Mouse (Mus musculus): ENCODE data around the gene Zfp202. TPM values are rescaled to one million over a fixed set of nuclear protein-coding genes. Genes with fewer than 3 reads are reported as not detected.

The Zfp202 gene
- polyA plus RNA-seq, 1 experiment from 2014 or later, result 9.5 TPM

DNA sequence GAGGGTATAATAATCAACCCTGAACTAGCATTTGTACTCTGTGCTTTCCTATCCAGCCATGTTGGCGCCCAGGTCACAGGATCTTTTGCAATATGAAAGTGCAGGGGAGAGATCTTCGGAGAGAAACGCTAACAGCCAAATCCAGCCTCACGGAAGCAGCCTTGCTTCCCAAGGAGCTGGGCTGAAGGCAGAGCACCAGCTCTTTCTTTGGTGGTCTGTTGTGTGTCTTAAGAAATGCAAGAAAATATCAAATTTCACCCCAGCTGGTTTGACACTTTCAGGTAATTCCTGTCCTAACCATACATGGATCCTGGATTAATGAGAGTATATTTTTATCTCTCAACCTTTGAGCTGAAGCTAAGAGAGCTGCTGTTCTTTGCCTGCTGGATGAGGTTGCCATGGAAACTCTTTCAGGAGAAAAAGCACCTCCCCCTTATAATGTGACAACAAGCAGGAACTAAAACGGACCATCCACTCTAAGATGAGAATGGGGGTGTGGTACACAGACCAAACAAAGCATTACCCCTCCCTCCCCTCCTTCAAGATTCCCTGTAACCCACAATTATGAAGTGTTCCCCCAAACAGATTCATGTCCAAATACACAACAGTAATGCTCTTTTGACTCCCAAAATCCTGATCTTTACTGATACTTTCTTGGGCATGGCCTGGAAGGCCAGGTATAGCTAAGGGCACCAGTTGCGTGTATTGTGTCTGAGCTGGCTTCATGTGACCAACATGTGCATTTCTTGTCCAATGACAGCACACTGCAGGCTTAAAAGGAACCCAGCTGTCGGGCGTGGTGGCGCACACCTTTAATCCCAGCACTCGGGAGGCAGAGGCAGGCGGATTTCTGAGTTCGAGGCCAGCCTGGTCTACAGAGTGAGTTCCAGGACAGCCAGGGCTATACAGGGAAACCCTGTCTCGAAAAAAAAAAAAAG is 50.1 kb downstream of the Zfp202 start:
- Histone ChIP-seq H3K9me3 (no peaks in the 10 kb centered on the region), H3K27me3 (peaks cover 17% of the 10 kb centered on the region), H3K4me1 (0 out of 2 replicates have a peak, but pooled peaks cover 6% of the 10 kb centered on the region), H3K4me3 (peak overlapping the region; percentile 41), H3K4me2 (replicated peaks) (peak overlapping the region; percentile 70), H3K27ac (no peak overlapping the region), H3K9ac (peak overlapping the region; percentile 11; the same call in 1 of the 2 replicates), H3K36me3 (no peaks in the 10 kb centered on the region)
- 54% methylated on average over 13 of the region's 13 CpGs for WGBS
- no peak for ATAC-seq (ENCODE audit: insufficient number of reproducible peaks, insufficient read depth, low FRiP score, low TSS enrichment)

DNA sequence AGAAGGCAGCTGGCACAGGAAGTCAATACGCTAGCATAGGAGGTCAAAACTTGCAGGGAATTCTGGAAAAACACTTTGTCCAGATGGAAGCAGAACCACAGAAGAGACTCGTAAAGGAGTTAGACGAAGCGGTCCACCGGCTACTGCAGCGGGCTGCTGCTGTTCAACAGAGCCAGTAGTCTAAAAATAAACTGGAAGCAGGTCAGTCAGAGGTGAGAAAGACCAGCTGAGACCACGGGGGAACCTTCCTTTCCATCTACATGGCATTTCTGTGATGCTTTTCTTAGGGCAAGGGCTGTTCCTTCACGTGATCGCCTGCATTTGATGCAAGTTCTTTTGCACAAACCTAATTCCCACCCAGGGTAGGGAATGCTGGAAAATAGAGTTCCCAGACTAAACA is 53.4 kb downstream of the Zfp202 start:
- no peak for ATAC-seq (ENCODE audit: insufficient number of reproducible peaks, insufficient read depth, low FRiP score, low TSS enrichment)
- Histone ChIP-seq H3K36me3 (no peaks in the 10 kb centered on the region), H3K9ac (no peak overlapping the region), H3K27me3 (peaks cover 8% of the 10 kb centered on the region), H3K4me2 (replicated peaks) (no peak overlapping the region), H3K27ac (no peak overlapping the region), H3K9me3 (no peaks in the 10 kb centered on the region), H3K4me3 (no peak overlapping the region), H3K4me1 (0 out of 2 replicates have a peak, but pooled peaks cover 6% of the 10 kb centered on the region)
- 63% methylated on average over 9 of the region's 9 CpGs for WGBS

DNA sequence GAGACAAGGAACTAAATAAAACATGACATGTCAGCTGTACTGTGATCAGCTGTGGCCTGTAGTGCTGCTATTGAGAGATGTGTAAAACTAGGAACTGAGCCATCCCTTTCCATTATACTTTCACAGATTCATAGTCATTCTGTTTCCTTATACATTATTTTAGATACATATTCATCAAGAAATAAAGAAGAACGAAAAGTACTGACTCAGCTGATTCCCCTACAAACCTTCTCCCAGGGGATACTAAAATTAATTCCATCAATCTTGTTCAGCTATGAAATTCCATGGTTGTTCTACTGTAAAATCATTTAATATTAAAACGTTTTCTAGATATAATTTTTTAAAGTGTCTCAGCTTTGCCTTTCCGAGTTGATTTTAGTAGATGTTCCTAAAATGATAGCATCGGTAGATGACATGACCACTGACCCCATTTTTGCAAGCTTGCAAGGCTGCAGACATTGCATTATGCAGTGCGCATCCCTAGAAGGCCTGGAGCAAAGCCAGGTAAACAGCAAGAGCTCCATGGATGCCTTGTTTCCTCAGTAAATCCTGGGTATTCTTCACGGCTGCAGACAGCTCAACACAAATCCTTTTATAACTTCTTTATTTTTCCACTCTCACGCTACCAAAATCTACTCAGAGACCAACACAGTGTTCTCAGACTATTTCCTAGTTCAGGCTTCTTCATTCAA is 54.0 kb downstream of the Zfp202 start:
- Histone ChIP-seq H3K36me3 (no peaks in the 10 kb centered on the region), H3K27ac (no peak overlapping the region), H3K9me3 (no peaks in the 10 kb centered on the region), H3K4me2 (replicated peaks) (no peak overlapping the region), H3K27me3 (0 out of 2 replicates have a peak, but pooled peaks cover 2% of the 10 kb centered on the region), H3K4me1 (0 out of 2 replicates have a peak, but pooled peaks cover 3% of the 10 kb centered on the region), H3K9ac (no peak overlapping the region), H3K4me3 (no peak overlapping the region)
- 78% methylated on average over 7 of the region's 7 CpGs for WGBS
- no peak for ATAC-seq (ENCODE audit: insufficient number of reproducible peaks, insufficient read depth, low FRiP score, low TSS enrichment)

DNA sequence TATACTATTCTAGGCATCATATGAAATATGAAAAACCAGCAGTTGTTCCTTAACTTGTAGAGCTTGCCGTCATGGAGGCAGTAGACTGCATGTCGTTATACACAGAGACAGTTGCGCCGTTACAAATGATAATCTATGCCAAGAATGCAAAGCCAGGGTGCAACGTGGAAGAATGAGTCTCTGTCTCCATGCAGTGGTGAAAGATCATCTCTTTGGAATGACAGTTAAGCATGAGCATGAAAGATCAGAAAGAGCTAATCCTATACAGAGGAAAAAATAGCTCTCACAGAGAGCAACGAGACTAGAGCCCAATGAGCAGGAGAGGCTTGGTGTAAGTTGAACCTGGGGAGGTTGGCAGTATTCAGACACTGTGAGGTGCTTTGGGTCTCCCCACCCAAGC is 54.6 kb downstream of the Zfp202 start:
- Histone ChIP-seq H3K36me3 (no peaks in the 10 kb centered on the region), H3K9ac (no peak overlapping the region), H3K4me3 (no peak overlapping the region), H3K9me3 (no peaks in the 10 kb centered on the region), H3K4me1 (no peaks in the 10 kb centered on the region), H3K4me2 (replicated peaks) (no peak overlapping the region), H3K27ac (no peak overlapping the region), H3K27me3 (no peaks in the 10 kb centered on the region)
- 83% methylated on average over 6 of the region's 6 CpGs for WGBS
- no peak for ATAC-seq (ENCODE audit: insufficient number of reproducible peaks, insufficient read depth, low FRiP score, low TSS enrichment)

DNA sequence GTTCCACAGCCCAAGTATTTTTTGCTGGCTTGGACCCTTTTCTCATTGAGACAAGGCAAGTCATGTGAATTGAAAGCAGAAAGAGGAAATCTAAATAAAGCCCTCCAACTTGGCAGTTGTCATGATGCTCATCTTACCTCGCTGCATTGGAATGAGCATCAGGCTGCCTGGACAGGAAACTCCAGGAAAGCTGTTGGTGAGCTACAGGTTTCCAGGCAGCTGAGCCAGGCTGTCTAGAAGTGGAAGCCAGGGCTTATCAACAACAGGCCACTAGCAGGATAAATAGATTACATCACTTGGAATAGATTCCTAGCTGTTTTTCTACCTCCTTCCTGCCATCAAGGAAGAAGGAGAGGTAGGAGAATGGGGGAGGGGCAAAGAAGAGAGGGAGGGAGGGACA is 57.0 kb downstream of the Zfp202 start:
- Histone ChIP-seq H3K36me3 (no peaks in the 10 kb centered on the region), H3K4me1 (no peaks in the 10 kb centered on the region), H3K27me3 (no peaks in the 10 kb centered on the region), H3K4me3 (no peak overlapping the region), H3K27ac (no peak overlapping the region), H3K9me3 (no peaks in the 10 kb centered on the region), H3K4me2 (replicated peaks) (no peak overlapping the region), H3K9ac (no peak overlapping the region)
- WGBS, result 77% methylated on average over 1 of the region's 1 CpGs
- ATAC-seq (ENCODE audit: insufficient number of reproducible peaks, insufficient read depth, low FRiP score, low TSS enrichment), result no peak

DNA sequence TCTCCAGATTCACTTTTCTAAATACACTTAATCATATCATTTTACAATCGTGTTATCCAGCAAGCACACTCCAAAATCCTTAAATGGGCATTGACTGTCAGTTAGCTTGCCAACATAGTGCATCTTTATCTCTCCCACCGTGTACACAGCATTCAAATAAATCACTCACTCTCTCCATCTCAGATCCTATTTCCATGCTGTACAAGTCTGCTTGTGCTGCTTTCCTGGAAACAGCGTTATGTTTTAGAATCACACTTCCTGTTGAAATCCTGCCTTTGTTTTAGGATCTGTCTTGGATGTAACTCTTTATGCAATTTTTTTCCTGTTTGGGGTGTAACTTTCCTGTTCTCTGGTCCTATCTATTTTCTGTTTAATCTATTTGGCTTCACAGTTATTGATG is 60.3 kb downstream of the Zfp202 start:
- no peaks in the 10 kb centered on the region for H3K4me1 ChIP-seq
- no peak overlapping the region for H3K4me3 ChIP-seq
- H3K36me3 ChIP-seq, result no peaks in the 10 kb centered on the region
- 66% methylated on average over 3 of the region's 3 CpGs for WGBS
- H3K9me3 ChIP-seq, result no peaks in the 10 kb centered on the region
- no peaks in the 10 kb centered on the region for H3K27me3 ChIP-seq
- no peak for ATAC-seq (ENCODE audit: insufficient number of reproducible peaks, insufficient read depth, low FRiP score, low TSS enrichment)
- no peak overlapping the region for H3K4me2 ChIP-seq (replicated peaks)
- H3K27ac ChIP-seq, result no peak overlapping the region
- no peak overlapping the region for H3K9ac ChIP-seq

Other genes starting within 250 kb of the Zfp202 start
- not detected in 2 replicates for gene Olfr975, start 240.3 kb upstream of the Zfp202 start, polyA plus RNA-seq (2016; fragmentation: Nextera tagmentation; extraction: Ambion mirVana)
- gene Olfr976, start 231.2 kb upstream of the Zfp202 start, polyA plus RNA-seq (2016; fragmentation: Nextera tagmentation; extraction: Ambion mirVana), result not detected in 2 replicates
- gene Olfr978, start 200.2 kb upstream of the Zfp202 start, polyA plus RNA-seq (2016; fragmentation: Nextera tagmentation; extraction: Ambion mirVana), result not detected in 2 replicates
- gene Olfr979, start 188.9 kb upstream of the Zfp202 start, polyA plus RNA-seq (2016; fragmentation: Nextera tagmentation; extraction: Ambion mirVana), result not detected in 2 replicates
- not detected in 2 replicates for gene Olfr980, start 182.7 kb upstream of the Zfp202 start, polyA plus RNA-seq (2016; fragmentation: Nextera tagmentation; extraction: Ambion mirVana)
- gene Olfr981, start 170.9 kb upstream of the Zfp202 start, polyA plus RNA-seq (2016; fragmentation: Nextera tagmentation; extraction: Ambion mirVana), result not detected in 2 replicates
- not detected in 2 replicates for gene Olfr982, start 118.5 kb upstream of the Zfp202 start, polyA plus RNA-seq (2016; fragmentation: Nextera tagmentation; extraction: Ambion mirVana)
- gene Olfr983, start 98.7 kb upstream of the Zfp202 start, polyA plus RNA-seq (2016; fragmentation: Nextera tagmentation; extraction: Ambion mirVana), result not detected in 2 replicates
- gene Olfr984, start 78.1 kb upstream of the Zfp202 start, polyA plus RNA-seq (2016; fragmentation: Nextera tagmentation; extraction: Ambion mirVana), result not detected in 2 replicates
- not detected in 2 replicates for gene Olfr985, start 62.1 kb upstream of the Zfp202 start, polyA plus RNA-seq (2016; fragmentation: Nextera tagmentation; extraction: Ambion mirVana)
- gene Tmem225, start 44.2 kb upstream of the Zfp202 start, polyA plus RNA-seq (2016; fragmentation: Nextera tagmentation; extraction: Ambion mirVana), result not detected in 2 replicates
- gene Olfr986, start 11.4 kb upstream of the Zfp202 start, polyA plus RNA-seq (2016; fragmentation: Nextera tagmentation; extraction: Ambion mirVana), result 0.06 TPM in 1 of 2 replicates, not detected in the other
- gene Scn3b, start 76.9 kb downstream of the Zfp202 start, polyA plus RNA-seq (2016; fragmentation: Nextera tagmentation; extraction: Ambion mirVana), result 4.3 and 4.7 TPM in 2 replicates